Mouse (Mus musculus) left cerebral cortex, adult 11 months (tissue): ENCODE measurements at regions not wholly inside any gene's neighbourhood (a gene's known extent, or its start where the extent isn't known, plus 50 kb on each side); places are given as distances from the start of the nearest gene placed in this dataset.

Experiments used
- DNase-seq: peaks from one replicate; pipeline ENCODE4 v3.0.0; 2022; ENCODE audit warnings: low spot score

GRCm38 (mm10) chr11:30372924-30373323, 98.7 kb downstream of the 4930505A04Rik start:
- DNase-seq: no peak

GRCm38 (mm10) chr11:30371963-30372362, 99.7 kb downstream of the 4930505A04Rik start:
- no peak for DNase-seq

- no peak for DNase-seq
Observed at GRCm38 (mm10) chr11:30369601-30370240, 101.7 kb upstream of the Sptbn1 start.

DNA sequence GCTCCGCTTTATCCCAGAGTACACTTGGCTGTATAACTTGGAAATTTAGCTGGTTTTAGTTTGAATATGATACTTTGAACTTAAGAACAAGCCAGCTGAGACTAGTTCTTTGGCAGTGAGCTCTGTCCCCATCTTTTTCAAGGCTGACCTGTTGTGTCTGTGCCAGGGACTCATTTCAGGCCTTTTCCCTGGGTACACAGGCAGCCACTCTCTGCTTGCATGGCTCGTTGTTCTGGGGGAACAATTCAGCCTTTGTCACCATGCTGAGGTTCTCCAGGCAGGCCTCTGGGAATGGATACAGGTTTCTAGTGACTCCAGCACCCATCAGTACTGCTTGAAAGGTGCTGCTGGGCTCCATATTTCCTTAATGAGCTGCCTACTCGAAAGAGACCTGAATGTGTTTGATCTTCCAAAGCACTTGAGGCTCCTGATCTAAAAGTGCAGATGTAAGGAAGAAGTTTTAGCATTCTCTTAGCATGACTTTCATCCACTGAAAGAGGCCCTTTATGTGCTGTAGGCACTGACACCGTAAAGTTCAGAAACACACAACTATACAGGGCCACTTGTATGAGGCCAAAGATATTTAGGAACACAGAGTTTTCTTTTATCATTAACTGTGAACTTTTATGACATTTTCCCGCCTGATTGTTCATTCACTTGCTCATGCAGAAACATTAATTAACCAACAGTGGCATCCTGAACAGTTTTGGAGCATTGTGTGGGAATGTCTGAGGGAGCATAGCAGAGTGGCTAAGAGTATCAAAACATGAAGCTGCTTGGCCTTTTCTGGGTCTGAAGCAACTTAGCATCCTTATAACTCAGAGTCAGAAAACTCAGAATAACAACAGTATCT, 99.6 kb upstream of the Sptbn1 start:
- peak; percentile 48 for DNase-seq

DNA sequence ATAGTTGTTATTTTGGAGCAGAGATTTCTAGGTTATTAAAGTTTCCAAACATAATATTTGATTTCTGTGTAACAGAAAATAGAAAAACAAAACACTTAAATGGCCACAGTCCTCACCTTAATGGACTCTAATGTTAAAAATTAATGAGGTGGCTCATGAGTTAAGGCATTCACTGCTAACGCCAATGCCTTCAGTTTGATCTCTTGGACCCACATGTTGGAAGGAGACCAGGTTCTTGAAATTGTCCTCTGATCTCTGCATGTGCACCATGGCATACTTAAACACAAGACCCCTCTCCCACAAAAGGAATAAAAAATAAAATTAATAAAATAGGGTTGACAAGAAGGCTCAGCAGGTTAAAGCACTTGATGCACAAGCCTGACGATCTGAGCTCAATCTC, 98.5 kb upstream of the Sptbn1 start:
- DNase-seq: no peak

GRCm38 (mm10) chr11:30364993-30365392, 97.0 kb upstream of the Sptbn1 start:
- no peak for DNase-seq

DNA sequence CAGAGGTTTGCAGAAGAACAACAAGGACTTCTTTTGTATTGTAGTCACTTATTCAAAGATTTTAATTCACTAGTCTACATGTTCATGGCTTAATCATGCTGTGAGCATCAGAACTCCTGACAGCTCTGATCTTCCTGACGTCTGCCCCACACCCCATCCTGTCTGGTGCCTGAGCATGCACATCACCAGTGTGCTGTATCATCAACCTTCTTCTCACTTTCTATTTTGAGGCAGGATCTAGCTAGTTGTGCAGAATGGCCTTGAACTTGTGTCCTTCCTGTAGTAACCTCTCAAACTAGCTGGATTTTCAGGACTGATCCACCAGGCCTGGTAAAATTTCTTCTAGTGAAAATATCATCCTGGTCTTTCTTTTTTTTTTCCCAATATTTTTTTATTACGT, 96.6 kb upstream of the Sptbn1 start:
- no peak for DNase-seq

DNA sequence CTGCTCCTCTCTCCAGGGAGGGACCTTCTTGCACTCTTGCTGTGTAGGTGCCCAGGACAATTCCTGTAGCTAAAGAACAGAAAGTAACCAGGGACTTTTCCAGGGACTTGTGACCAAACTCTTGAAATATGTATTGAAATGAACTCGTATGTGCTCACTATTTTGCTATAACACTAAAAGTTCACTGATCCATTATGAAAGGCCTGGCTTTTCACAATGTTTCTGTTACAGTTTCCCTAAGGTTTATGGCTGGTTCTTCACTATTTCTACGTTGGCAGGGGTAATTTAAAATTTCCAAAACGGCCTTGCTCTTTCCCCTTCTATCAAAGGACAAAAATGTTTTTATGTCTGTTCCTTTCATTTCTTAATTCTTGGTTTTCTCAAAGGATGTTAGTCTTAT, 90.2 kb upstream of the Sptbn1 start:
- no peak for DNase-seq

DNA sequence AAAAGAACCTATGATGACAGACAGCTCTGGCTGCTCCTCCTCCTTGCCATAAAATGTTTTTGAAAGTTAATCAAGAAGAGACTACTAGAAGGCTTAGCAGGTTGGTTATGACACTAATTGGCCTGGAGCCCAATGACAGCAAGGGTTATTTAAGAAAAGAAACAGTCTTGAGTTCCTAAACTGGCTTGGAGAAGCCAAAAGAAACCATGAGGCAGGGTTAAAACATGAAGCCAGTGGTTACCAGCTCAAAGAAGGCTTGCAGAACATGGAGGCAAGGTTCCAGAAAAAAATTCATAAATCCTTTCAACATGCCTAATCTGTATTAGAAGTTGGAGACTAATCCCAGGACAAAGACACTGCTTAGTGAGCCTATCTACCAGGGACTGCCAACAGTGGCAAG, 87.4 kb upstream of the Sptbn1 start:
- no peak for DNase-seq

GRCm38 (mm10) chr11:30326371-30326770, 58.4 kb upstream of the Sptbn1 start:
- no peak for DNase-seq
